Mouse (Mus musculus) urinary bladder, postnatal 36 days (tissue): Measurements from ENCODE around the gene Eed.
"Not testable (repeated sequence)": the region's sequence is repeated elsewhere in the genome, so short reads cannot be mapped to it uniquely, and the experiment has no call there.

ENCODE experiments used
- DNase-seq, 2 experiments: peaks; one replicate each; pipeline ENCODE4 v3.0.0; 2022; ENCODE audit warnings: low spot score in 2 of 2, mixed read lengths in 1 of 2

Eed gene

GRCm38 (mm10) chr7:89980485-89981422 is at the start of gene Eed:
Gene Eed, minus strand, starts transcription at chr7:89980983.
- peak; percentile 88 to 93 for DNase-seq

GRCm38 (mm10) chr7:90029548-90030485 is 49.0 kb upstream of the Eed start:
- DNase-seq, result peak in 1 of 2 experiments; percentile 47

- no peak for DNase-seq
These were observed 48.2 kb upstream of the Eed start for GRCm38 (mm10) chr7:90028888-90029547.

- DNase-seq, result no peak
These were observed 44.2 kb upstream of the Eed start for GRCm38 (mm10) chr7:90024975-90025374.

GRCm38 (mm10) chr7:90022974-90023707 is 42.4 kb upstream of the Eed start:
- DNase-seq, result no peak

- DNase-seq, result no peak
These were observed 39.5 kb upstream of the Eed start for GRCm38 (mm10) chr7:90020331-90020730.

GRCm38 (mm10) chr7:90019570-90019969 is 38.8 kb upstream of the Eed start:
- no peak for DNase-seq

GRCm38 (mm10) chr7:90016930-90017588 is 36.3 kb upstream of the Eed start:
- DNase-seq, result no peak

GRCm38 (mm10) chr7:90016459-90016858 is 35.7 kb upstream of the Eed start:
- DNase-seq, result no peak

GRCm38 (mm10) chr7:90006667-90007653 is 26.2 kb upstream of the Eed start:
- DNase-seq, result no peak

- DNase-seq, result no peak
These were observed 24.0 kb upstream of the Eed start for GRCm38 (mm10) chr7:90004781-90005180.

GRCm38 (mm10) chr7:90002375-90002774 is 21.6 kb upstream of the Eed start:
- no peak for DNase-seq

- no peak for DNase-seq
These were observed 18.7 kb upstream of the Eed start for GRCm38 (mm10) chr7:89999491-89999890.

- no peak for DNase-seq
These were observed 17.8 kb upstream of the Eed start for GRCm38 (mm10) chr7:89998624-89999006.

- DNase-seq, result peak in 1 of 2 experiments; percentile 34
These were observed 17.3 kb upstream of the Eed start for GRCm38 (mm10) chr7:89998006-89998623.

GRCm38 (mm10) chr7:89997526-89997925 is 16.7 kb upstream of the Eed start:
- not testable (repeated sequence) for DNase-seq

- no peak for DNase-seq
These were observed 12.3 kb upstream of the Eed start for GRCm38 (mm10) chr7:89993091-89993490.

GRCm38 (mm10) chr7:89984421-89984820 is 3.6 kb upstream of the Eed start:
- no peak for DNase-seq

GRCm38 (mm10) chr7:89983441-89983840 is 2.7 kb upstream of the Eed start:
- no peak for DNase-seq
